Mouse (Mus musculus): Measurements from ENCODE around the gene Acer1.
A peak's percentile ranks its signal among the peaks of the same experiment; 100 is the strongest.

The Acer1 gene

GRCm38 (mm10) chr17:56988921-56989430, 7.0 kb upstream of the Acer1 start:
- no peak for DNase-seq (ENCODE audit: low spot score)

DNA sequence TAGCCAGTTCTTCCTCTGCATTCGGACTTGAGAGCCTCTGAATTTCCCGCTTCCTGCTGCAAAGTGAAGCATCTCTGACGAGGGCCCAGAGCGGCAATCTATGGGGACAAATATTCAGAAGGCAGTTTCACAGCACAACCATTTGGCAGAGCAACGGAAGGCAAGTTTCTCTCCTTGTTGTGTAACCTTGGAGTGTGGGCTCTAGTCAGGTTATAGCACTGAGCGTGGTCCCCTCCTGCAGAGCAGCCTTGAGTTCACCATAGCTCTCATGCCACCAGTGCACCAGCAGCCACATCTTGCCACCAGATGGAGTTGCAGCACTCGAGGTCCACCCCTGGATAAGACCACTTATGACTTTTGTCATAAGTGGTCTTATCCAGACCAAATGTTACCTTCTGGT, 6.5 kb upstream of the Acer1 start:
- no peak for DNase-seq (ENCODE audit: low spot score)

- DNase-seq (ENCODE audit: low spot score): no peak
Measured at GRCm38 (mm10) chr17:56986105-56986805, 4.3 kb upstream of the Acer1 start.

DNA sequence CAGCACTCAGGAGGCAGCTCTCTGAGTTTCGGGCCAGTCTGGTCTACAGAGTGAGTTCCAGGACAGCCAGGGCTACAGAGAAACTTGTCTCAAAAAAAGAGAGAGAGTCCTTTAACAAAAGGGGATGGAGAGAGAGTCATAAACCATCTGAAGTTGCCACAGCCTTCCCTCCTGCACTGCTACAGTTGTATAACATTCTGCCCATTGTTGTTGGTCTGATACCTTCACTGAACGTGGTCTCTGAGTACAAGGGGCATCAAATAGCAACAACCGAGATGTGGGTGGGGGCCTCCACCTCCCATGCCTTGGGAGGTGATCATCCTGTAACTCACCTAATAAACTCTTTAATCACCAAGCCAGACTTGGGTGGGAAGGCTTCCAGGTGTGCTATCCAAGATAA, 3.7 kb upstream of the Acer1 start:
- DNase-seq (ENCODE audit: low spot score): no peak

DNA sequence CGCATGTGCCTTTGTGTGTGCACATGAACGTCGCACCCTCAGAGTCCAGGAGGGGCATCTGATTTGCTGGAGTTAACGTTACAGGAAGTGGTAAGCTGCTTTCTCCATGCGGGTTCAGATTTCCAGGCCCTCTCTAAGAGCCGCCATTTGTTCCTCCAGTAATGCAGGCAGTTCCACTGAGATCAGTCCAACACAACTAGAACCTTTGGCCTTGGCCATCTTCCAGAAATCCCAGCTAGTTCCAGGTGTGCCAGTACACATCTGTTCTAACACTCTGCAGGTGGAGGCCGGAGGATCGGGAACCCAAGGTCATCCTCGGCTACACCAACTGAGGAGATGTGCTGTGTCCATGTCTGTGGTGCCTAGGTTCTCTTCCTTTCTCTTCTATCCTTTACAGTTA, 3.0 kb upstream of the Acer1 start:
- no peak for DNase-seq (ENCODE audit: low spot score)

GRCm38 (mm10) chr17:56981049-56981448, 877 bp downstream of the Acer1 start:
- no peak for DNase-seq (ENCODE audit: low spot score)

- DNase-seq (ENCODE audit: low spot score): no peak
Measured at GRCm38 (mm10) chr17:56979524-56979923, 2.4 kb downstream of the Acer1 start.

GRCm38 (mm10) chr17:56976531-56977390, 5.2 kb downstream of the Acer1 start:
- no peak for DNase-seq (ENCODE audit: low spot score)

DNA sequence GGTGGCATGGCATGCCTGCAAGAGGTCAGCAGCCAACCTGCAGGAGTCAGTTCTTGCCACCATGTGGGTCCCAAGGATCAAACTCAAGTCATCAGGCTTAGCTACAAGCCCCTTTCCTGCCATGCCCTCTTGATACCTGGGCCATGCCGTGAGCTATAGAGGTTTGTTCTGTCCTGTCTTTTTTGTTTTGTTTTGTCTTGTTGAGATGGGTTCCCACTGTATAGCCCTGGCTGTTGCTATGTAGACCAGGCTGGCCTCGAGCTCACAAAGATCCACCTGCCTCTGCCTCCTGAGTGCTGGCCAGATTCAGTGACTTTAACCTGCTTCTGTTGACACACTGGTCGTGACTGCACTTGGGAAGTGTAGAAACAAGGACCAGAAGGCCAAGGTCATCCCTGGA, 6.5 kb downstream of the Acer1 start:
- DNase-seq (ENCODE audit: low spot score): no peak

GRCm38 (mm10) chr17:56974708-56975240, 7.2 kb downstream of the Acer1 start:
- no peak for DNase-seq (ENCODE audit: low spot score)

GRCm38 (mm10) chr17:56973956-56974707, 7.8 kb downstream of the Acer1 start:
- no peak for DNase-seq (ENCODE audit: low spot score)

DNA sequence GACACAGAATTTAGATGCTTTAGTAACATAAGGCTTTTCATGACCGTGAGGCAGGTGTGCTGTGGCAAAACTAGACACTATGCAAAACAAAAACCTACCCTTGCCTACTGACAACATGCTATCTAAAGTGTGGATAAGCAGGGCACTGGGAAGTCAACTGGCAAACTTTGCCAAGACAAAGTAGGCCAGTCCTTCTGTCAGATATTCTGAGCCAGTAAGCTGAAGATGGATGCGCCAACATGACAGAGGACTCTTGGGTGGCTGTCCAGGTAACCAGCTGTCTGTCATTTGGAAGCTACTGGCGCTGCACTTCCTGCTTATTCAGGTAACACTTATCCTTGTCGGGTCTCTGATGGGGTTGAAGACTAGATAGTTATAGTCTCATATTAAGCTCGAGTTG, 11.8 kb downstream of the Acer1 start:
- no peak for DNase-seq (ENCODE audit: low spot score)

DNA sequence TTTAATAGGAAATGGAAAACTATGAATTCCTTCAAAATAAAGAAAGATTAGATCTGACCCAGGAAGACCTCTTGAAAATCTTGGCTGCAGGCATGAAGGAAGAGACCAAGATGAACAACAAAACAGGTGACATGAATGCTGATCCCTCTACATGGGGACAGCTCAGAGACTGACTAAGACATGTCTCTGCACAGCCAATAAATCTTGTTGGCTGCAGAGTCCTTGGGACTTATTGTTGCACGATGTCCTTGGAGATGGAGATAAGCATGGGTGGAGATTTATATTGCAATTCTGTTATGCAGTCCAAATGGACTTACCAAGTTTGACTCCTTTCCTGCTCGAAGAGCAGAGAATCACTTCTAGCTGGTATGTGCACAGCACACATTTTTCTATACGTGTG, 12.6 kb downstream of the Acer1 start:
- no peak for DNase-seq (ENCODE audit: low spot score)

- DNase-seq (ENCODE audit: low spot score): no peak
Measured at GRCm38 (mm10) chr17:56963646-56964045, 18.3 kb downstream of the Acer1 start.

DNA sequence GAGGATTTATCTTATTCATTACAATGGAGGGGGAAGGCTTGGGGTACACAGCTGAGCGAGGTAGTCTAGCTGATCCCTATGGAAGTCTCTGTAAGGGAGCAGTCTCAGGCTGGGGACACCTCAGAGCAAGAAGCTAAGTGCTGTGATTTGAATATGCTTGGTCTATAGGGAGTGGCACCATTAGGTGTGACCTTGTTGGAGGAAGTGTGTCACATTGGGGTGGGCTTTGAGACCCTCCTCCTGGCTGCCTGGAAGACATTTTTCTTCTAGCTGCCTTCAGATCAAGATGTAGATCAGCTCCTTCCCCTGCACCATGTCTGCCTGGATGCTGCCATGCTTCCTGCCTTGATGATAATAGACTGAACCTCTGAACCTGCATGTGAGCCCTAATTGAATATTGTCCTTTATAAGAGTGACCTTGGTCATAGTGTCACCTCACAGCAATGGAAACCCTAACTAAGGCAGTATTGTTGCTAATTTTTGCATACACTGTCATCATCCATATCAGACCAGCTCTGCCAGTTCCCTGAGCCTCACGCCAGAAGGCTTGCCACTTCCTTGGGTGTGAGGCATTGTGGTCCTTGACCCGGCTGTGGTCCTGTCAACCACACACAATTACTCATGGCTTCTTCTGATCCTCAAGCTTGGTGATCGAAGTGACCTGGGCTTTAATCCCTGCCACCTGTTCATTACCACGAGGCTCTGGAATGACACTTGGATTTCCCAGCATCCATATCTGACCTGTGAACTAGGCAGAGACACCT, 19.1 kb downstream of the Acer1 start:
- no peak for DNase-seq (ENCODE audit: low spot score)

GRCm38 (mm10) chr17:56961880-56962279, 20.0 kb downstream of the Acer1 start:
- DNase-seq (ENCODE audit: low spot score): no peak

DNA sequence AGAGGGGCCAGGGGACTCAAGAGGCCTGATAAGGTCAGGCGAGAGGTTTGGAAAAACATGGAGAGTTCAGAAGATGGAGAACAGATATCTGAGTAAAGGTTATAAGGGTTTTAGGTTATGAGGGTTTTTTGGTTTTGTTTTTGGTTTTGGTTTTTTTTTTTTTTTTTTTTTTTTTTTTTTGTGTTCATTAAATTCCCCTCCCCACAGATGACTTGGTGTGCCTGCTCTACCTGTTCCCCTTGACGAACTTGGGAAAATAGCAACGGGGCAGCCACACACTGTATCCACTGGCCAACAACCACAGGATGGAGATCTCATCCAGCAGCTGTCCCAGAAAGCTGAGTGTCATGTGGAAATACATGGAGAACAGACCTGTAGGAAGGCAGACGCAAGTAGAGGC, 23.3 kb downstream of the Acer1 start:
- no peak for DNase-seq (ENCODE audit: low spot score)

DNA sequence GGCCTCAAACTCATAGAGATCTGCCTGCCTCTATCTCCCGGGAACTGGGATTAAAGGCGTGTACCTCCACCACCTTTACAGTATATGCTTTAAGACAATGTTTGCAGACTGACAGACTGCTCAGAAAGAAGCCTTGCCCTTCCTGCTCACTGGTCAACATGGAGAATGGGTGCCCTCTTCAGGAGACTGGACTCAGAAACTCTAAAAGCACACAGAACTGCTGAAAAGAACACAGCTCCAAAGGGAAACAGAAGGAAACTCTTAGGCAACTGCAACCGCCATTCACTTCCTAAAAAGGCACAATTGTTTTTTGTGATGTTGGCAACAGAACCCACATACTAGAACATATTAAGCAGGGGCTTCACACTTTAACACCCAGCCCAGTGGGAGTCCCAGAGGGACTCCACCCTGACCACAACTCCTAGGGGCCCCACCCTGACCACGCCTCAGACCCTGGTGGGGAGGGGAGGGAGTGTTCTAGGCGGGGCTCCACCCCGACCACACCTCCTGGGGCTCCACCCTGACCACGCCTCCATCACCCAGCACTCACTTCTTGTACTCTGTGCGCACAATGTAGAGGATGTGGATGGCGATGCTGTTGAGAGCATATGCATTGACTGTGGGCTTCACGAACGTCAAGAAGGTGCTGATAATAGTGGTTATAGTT, 24.0 kb downstream of the Acer1 start:
- DNase-seq (ENCODE audit: low spot score): no peak

GRCm38 (mm10) chr17:56954871-56955270, 27.1 kb downstream of the Acer1 start:
- no peak for DNase-seq (ENCODE audit: low spot score)

DNA sequence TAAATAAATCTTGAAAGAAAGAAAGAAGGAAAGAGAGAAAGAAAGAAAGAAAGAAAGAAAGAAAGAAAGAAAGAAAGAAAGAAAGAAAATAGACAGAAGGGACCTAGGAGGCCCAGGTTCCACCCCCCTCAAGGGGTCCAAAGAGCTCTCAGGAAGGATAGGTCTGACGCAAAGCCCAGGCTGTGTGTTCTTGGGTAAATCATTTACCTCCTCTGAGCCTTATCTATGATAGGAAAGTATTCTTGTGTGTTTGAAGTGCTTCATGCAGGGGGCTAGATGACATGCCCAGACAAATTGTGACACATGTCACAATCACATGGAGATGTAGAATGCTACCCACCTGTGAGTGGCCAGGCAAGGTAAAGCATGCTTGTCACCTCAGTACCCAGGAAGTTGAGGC, 29.3 kb downstream of the Acer1 start:
- no peak for DNase-seq (ENCODE audit: low spot score)

- peak; percentile 67 for DNase-seq (ENCODE audit: low spot score)
Measured at GRCm38 (mm10) chr17:56950915-56951314, 31.0 kb downstream of the Acer1 start.
